Comparison of ENCODE assay signal across 11 mouse cellular contexts in genomic region chr14:12393271-12393861, GRCm38 (mm10). TPM values are rescaled to one million over a fixed set of nuclear protein-coding genes. Genes with fewer than 3 reads are reported as not detected.
DNase-seq lines count a peak whose midpoint lies in the region; ATAC-seq and TF ChIP-seq lines count a peak whose summit lies in the region.
"Had no signal": no experiment of that assay in that cellular context is flagged by ENCODE, and none has a peak within 500 bp of the region (broad histone marks: within the 10 kb centered on the region; RNA-seq: fewer than 3 reads in every experiment).

No protein-coding gene starts in this region.

- H3K27ac ChIP-seq in embryonic facial prominence, embryonic 15.5 days (replicated peaks), result no peak overlapping the region
- peak overlapping the region; percentile 59 for H3K27ac ChIP-seq in layer of hippocampus, adult 2 months
- H3K27ac ChIP-seq in neural tube, embryonic 15.5 days (replicated peaks), result no peak overlapping the region
- no peak overlapping the region for H3K27ac ChIP-seq in liver, postnatal 0 days (ENCODE audit: low read depth)

- no peaks in the 10 kb centered on the region for H3K9me3 ChIP-seq in embryonic facial prominence, embryonic 15.5 days (replicated peaks)
- no peaks in the 10 kb centered on the region for H3K9me3 ChIP-seq in neural tube, embryonic 15.5 days (replicated peaks)
- no peaks in the 10 kb centered on the region for H3K9me3 ChIP-seq in liver, postnatal 0 days (ENCODE audit: low read length)

- peak; percentile 49 for DNase-seq in left cerebral cortex, postnatal 4 days
- no peak for DNase-seq in left cerebral cortex, postnatal 10 days (ENCODE audit: extremely low spot score in 1 of 2, low spot score in 2 of 2)
- peak; percentile 64 to 68 for DNase-seq in layer of hippocampus, adult 2 months (ENCODE audit: low spot score in 2 of 2)
- no peak for DNase-seq in liver, postnatal 0 days
- no peak for DNase-seq in spleen, postnatal 36 days (ENCODE audit: low spot score in 2 of 2)

- intact Hi-C loops in left cerebral cortex, postnatal 4 days (cut with DNase I), result no loop called here
- intact Hi-C loops in left cerebral cortex, postnatal 10 days (cut with DNase I), result no loop called here

- no peak overlapping the region for H3K4me2 ChIP-seq in embryonic facial prominence, embryonic 15.5 days (replicated peaks)
- H3K4me2 ChIP-seq in neural tube, embryonic 15.5 days, result no peak overlapping the region
- no peak overlapping the region for H3K4me2 ChIP-seq in liver, postnatal 0 days (ENCODE audit: low read depth, low read length)

- no peak overlapping the region for H3K9ac ChIP-seq in embryonic facial prominence, embryonic 15.5 days
- H3K9ac ChIP-seq in neural tube, embryonic 15.5 days (replicated peaks), result no peak overlapping the region
- H3K9ac ChIP-seq in liver, postnatal 0 days (replicated peaks), result no peak overlapping the region

- peaks cover under 1% of the 10 kb centered on the region; the same call in 1 of the 2 replicates for H3K27me3 ChIP-seq in embryonic facial prominence, embryonic 15.5 days
- peaks cover 43% of the 10 kb centered on the region for H3K27me3 ChIP-seq in neural tube, embryonic 15.5 days (replicated peaks)
- H3K27me3 ChIP-seq in liver, postnatal 0 days (ENCODE audit: insufficient read depth, low read length), result no peaks in the 10 kb centered on the region

- peaks cover 10% of the 10 kb centered on the region; the same call in 1 of the 2 replicates for H3K4me1 ChIP-seq in embryonic facial prominence, embryonic 15.5 days
- H3K4me1 ChIP-seq in neural tube, embryonic 15.5 days, result peaks cover 18% of the 10 kb centered on the region
- H3K4me1 ChIP-seq in liver, postnatal 0 days (ENCODE audit: insufficient read depth), result no peaks in the 10 kb centered on the region

- no peak for TF ChIP-seq EP300 in liver, postnatal 0 days (IDR thresholded peaks at IDR 0.05; ENCODE audit: low read depth)

- WGBS in embryonic facial prominence, embryonic 15.5 days, result 33% methylated on average over 12 of the region's 12 CpGs
- WGBS in neural tube, embryonic 15.5 days, result 8% methylated on average over 12 of the region's 12 CpGs
- WGBS in liver, postnatal 0 days (ENCODE audit: insufficient replicate concordance), result 67% methylated on average over 12 of the region's 12 CpGs

- ATAC-seq in embryonic facial prominence, embryonic 15.5 days (ENCODE audit: insufficient number of reproducible peaks, low FRiP score, low TSS enrichment, low read depth), result 0 out of 2 replicates have a peak, but pooled peaks have one; percentile 21
- ATAC-seq in neural tube, embryonic 15.5 days (ENCODE audit: low FRiP score), result peak; percentile 26; the same call in 1 of the 2 replicates
- no peak for ATAC-seq in erythroid progenitor cell, adult 5-6 weeks (replicated peaks; ENCODE audit: low FRiP score, poor library complexity, severe bottlenecking)
- ATAC-seq in liver, postnatal 0 days, result no peak

- TF ChIP-seq CTCF in layer of hippocampus, adult 2 months (conservative IDR thresholded peaks at IDR 0.05), result no peak
- TF ChIP-seq CTCF in liver, postnatal 0 days (IDR thresholded peaks at IDR 0.05; ENCODE audit: low read depth), result no peak

- H3K36me3 ChIP-seq in embryonic facial prominence, embryonic 15.5 days, result no peaks in the 10 kb centered on the region
- H3K36me3 ChIP-seq in neural tube, embryonic 15.5 days, result no peaks in the 10 kb centered on the region
- H3K36me3 ChIP-seq in liver, postnatal 0 days (replicated peaks; ENCODE audit: insufficient read depth, low read length), result no peaks in the 10 kb centered on the region

- H3K4me3 ChIP-seq in embryonic facial prominence, embryonic 15.5 days (replicated peaks), result no peak overlapping the region
- H3K4me3 ChIP-seq in layer of hippocampus, adult 2 months, result no peak overlapping the region
- H3K4me3 ChIP-seq in neural tube, embryonic 15.5 days (replicated peaks), result no peak overlapping the region
- no peak overlapping the region for H3K4me3 ChIP-seq in liver, postnatal 0 days (ENCODE audit: low read depth, low read length)

RNA-seq across cellular contexts. Expression of gene Fezf2, which starts 45.4 kb away (rescaled TPM):
- total RNA-seq in left cerebral cortex, postnatal 4 days (2021), result 10 to 100 TPM; 53.3 to 54.3 TPM
- 10 to 100 TPM; 37.2 to 39.5 TPM for total RNA-seq in left cerebral cortex, postnatal 10 days (2021)
- polyA plus RNA-seq in embryonic facial prominence, embryonic 15.5 days (2015; fragmentation: Nextera tagmentation; extraction: Ambion mirVana), result 0.39 and 1.4 TPM in 2 replicates
- 10 to 100 TPM; 40.4 to 46.2 TPM for total RNA-seq in layer of hippocampus, adult 2 months (2021)
- 1.0 TPM in 1 of 2 replicates, not detected in the other for polyA plus RNA-seq in neural tube, embryonic 15.5 days (2015; fragmentation: Nextera tagmentation; extraction: Ambion mirVana)
- not detected in 2 replicates for total RNA-seq in erythroid progenitor cell, adult 5-6 weeks (2015; ENCODE audit: low replicate concordance)
- not detected in 2 replicates for total RNA-seq in erythroid progenitor cell, adult 5-6 weeks (2017; ENCODE audit: low replicate concordance)
- not detected in 2 replicates for polyA plus RNA-seq in liver, postnatal 0 days (2015; fragmentation: Nextera tagmentation; extraction: Ambion mirVana)
- polyA plus RNA-seq: C2C12; intestine, embryonic 14.5 days; small intestine, adult 2 months had no signal

Comparison
In these comparisons a context has a peak if more than half of its experiments do, and no peak if none do; other contexts are left out.
1. DNase-seq: peak in left cerebral cortex, postnatal 4 days (single experiment) and layer of hippocampus, adult 2 months (2 of 2); none in left cerebral cortex, postnatal 10 days (0 of 2), liver, postnatal 0 days (single experiment) and spleen, postnatal 36 days (0 of 2).
2. ATAC-seq: peak in embryonic facial prominence, embryonic 15.5 days (single experiment) and neural tube, embryonic 15.5 days (single experiment); none in erythroid progenitor cell, adult 5-6 weeks (single experiment) and liver, postnatal 0 days (single experiment).
3. RNA of gene Fezf2, which starts 45.4 kb away (total RNA-seq): 53.3 to 54.3 TPM in left cerebral cortex, postnatal 4 days, 40.4 to 46.2 TPM in layer of hippocampus, adult 2 months and 37.2 to 39.5 TPM in left cerebral cortex, postnatal 10 days; not detected in erythroid progenitor cell, adult 5-6 weeks; every median in the first group is over 10 times any median in the second.